Mouse (Mus musculus) spleen, postnatal 36 days (tissue): Measurements from ENCODE around the gene Pgm2l1.

ENCODE experiments used
- DNase-seq, 2 experiments: peaks; one replicate each; pipeline ENCODE4 v3.0.0; 2022; ENCODE audit warnings: low spot score in 2 of 2, mixed read lengths in 1 of 2

The Pgm2l1 gene

GRCm38 (mm10) chr7:100227158-100227875, at the start of gene Pgm2l1:
Gene Pgm2l1 (plus strand): TSS chr7:100227394.
- DNase-seq = peak; percentile 97 to 98

GRCm38 (mm10) chr7:100178016-100178890, 48.9 kb upstream of the Pgm2l1 start:
- DNase-seq = peak; percentile 10 to 17

- DNase-seq = no peak
Measured at GRCm38 (mm10) chr7:100178891-100179233, 48.3 kb upstream of the Pgm2l1 start.

- DNase-seq = no peak
Measured at GRCm38 (mm10) chr7:100179394-100179793, 47.8 kb upstream of the Pgm2l1 start.

GRCm38 (mm10) chr7:100179836-100180407, 47.3 kb upstream of the Pgm2l1 start:
- DNase-seq = no peak

GRCm38 (mm10) chr7:100181176-100181575, 46.0 kb upstream of the Pgm2l1 start:
- DNase-seq = no peak

GRCm38 (mm10) chr7:100181614-100182013, 45.6 kb upstream of the Pgm2l1 start:
- DNase-seq = no peak

GRCm38 (mm10) chr7:100182388-100182787, 44.8 kb upstream of the Pgm2l1 start:
- peak; percentile 2 to 22 for DNase-seq

- peak in 1 of 2 experiments; percentile 13 for DNase-seq
Measured at GRCm38 (mm10) chr7:100187601-100188000, 39.6 kb upstream of the Pgm2l1 start.

GRCm38 (mm10) chr7:100190167-100190566, 37.0 kb upstream of the Pgm2l1 start:
- no peak for DNase-seq

- peak; percentile 37 to 43 for DNase-seq
Measured at GRCm38 (mm10) chr7:100190778-100191177, 36.4 kb upstream of the Pgm2l1 start.

- no peak for DNase-seq
Measured at GRCm38 (mm10) chr7:100201191-100201590, 26.0 kb upstream of the Pgm2l1 start.

- DNase-seq = no peak
Measured at GRCm38 (mm10) chr7:100203616-100204015, 23.6 kb upstream of the Pgm2l1 start.

GRCm38 (mm10) chr7:100204871-100205270, 22.3 kb upstream of the Pgm2l1 start:
- no peak for DNase-seq

- no peak for DNase-seq
Measured at GRCm38 (mm10) chr7:100206144-100206543, 21.1 kb upstream of the Pgm2l1 start.

GRCm38 (mm10) chr7:100207886-100208285, 19.3 kb upstream of the Pgm2l1 start:
- no peak for DNase-seq

GRCm38 (mm10) chr7:100214310-100214709, 12.9 kb upstream of the Pgm2l1 start:
- DNase-seq = no peak

GRCm38 (mm10) chr7:100215116-100215732, 12.0 kb upstream of the Pgm2l1 start:
- DNase-seq = no peak

- DNase-seq = no peak
Measured at GRCm38 (mm10) chr7:100215976-100216375, 11.2 kb upstream of the Pgm2l1 start.

GRCm38 (mm10) chr7:100216601-100217565, 10.3 kb upstream of the Pgm2l1 start:
- no peak for DNase-seq
